Mouse (Mus musculus) lung, postnatal 0 days (tissue): ENCODE data around the gene Pdp2. TPM values are rescaled to one million over a fixed set of nuclear protein-coding genes. Genes with fewer than 3 reads are reported as not detected.
A peak's percentile ranks its signal among the peaks of the same experiment; 100 is the strongest.
"Not testable (repeated sequence)": the region's sequence is repeated elsewhere in the genome, so short reads cannot be mapped to it uniquely, and the experiment has no call there.

Experiments used
- ATAC-seq: fragments of 200-750 bp; cut with Nextera tagmentation; 2 replicates; pipeline ENCODE4 v1.8.0; 2017; ENCODE audit warnings: moderate library complexity
- DNase-seq: peaks from one replicate; pipeline ENCODE4 v3.0.0-alpha.2; 2016; ENCODE audit warnings: low spot score
- H3K27ac ChIP-seq: fragments of 300-500 bp; sonication (generic); 2 replicates; pipeline ENCODE4 v1.5.1; 2014; ENCODE audit warnings: antibody characterized with exemption, mild to moderate bottlenecking, low read length, mixed read lengths
- H3K27me3 ChIP-seq: fragments of 300-500 bp; sonication (generic); replicated peaks from 2 replicates; pipeline ENCODE4 v1.6.1; 2014; ENCODE audit warnings: low read length, mixed read lengths; ENCODE audit not compliant: insufficient read depth
- H3K36me3 ChIP-seq: fragments of 300-500 bp; sonication (generic); 2 replicates; pipeline ENCODE4 v1.6.1; 2014; ENCODE audit warnings: low read length, mixed read lengths; ENCODE audit not compliant: insufficient read depth
- H3K4me1 ChIP-seq: fragments of 300-500 bp; sonication (generic); 2 replicates; pipeline ENCODE4 v1.6.1; 2014; ENCODE audit warnings: antibody characterized with exemption, low read depth, low read length, mixed read lengths; ENCODE audit not compliant: insufficient read depth
- H3K4me2 ChIP-seq: fragments of 300-500 bp; sonication (generic); replicated peaks from 2 replicates; pipeline ENCODE4 v1.6.1; 2014; ENCODE audit warnings: low read depth, mild to moderate bottlenecking, low read length, moderate library complexity, mixed read lengths
- H3K4me3 ChIP-seq: fragments of 300-500 bp; sonication (generic); 2 replicates; pipeline ENCODE4 v1.5.1; 2014; ENCODE audit warnings: low read depth, low read length
- H3K9ac ChIP-seq: fragments of 300-500 bp; sonication (generic); replicated peaks from 2 replicates; pipeline ENCODE4 v1.6.1; 2014; ENCODE audit warnings: low read depth, mild to moderate bottlenecking
- H3K9me3 ChIP-seq: fragments of 300-500 bp; sonication (generic); 2 replicates; pipeline ENCODE4 v1.6.1; 2016; ENCODE audit warnings: low read length, mixed read lengths
- CTCF ChIP-seq: IDR thresholded peaks from 2 replicates; pipeline ENCODE4 v1.5.1; 2016; ENCODE audit warnings: antibody characterized with exemption, mild to moderate bottlenecking
- EP300 ChIP-seq: IDR thresholded peaks from 2 replicates; pipeline ENCODE4 v1.6.1; 2016; ENCODE audit warnings: antibody characterized with exemption, mild to moderate bottlenecking, control low read depth
- WGBS: fragments of 180-500 bp; shearing (Covaris S2); extraction: QIAGEN DNeasy Blood & Tissue Kit; methylation state at CpG from one replicate; pipeline ENCODE4 v1.1.7; 2014; 5-methylcytosine and 5-hydroxymethylcytosine counted together
- polyA plus RNA-seq: library from polyadenylated mRNA; unstranded; fragments of >200 nt; fragmentation: Nextera tagmentation; extraction: Ambion mirVana; gene quantifications from 2 replicates; pipeline ENCODE4 v1.2.1, GENCODE M21; 2015

Pdp2 gene
- polyA plus RNA-seq, 1 experiment from 2014 or later, result 6.0 TPM

DNA sequence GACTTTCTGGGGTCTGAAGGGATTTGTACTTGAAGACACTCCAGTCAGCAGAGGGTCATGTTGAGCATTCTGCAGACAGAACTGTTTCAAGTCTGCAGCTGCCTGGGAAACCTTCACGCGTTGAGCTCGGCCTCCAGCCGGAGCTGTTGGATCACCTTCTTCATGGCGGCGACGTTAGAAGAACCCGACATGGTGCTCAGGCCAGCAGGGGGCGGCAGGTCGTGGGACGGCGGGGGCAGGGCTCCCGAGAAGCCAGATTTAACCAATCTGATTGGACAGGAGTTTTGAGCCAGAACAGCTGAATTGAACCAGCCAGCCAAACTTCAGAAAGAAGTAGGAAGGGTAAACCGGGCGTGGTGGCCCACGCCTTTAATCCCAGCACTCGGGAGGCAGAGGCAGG lies 13.6 kb upstream of the Pdp2 start:
- not testable (repeated sequence) for DNase-seq, H3K27me3 ChIP-seq, H3K4me3 ChIP-seq, ATAC-seq, H3K4me1 ChIP-seq, H3K4me2 ChIP-seq, H3K9me3 ChIP-seq, H3K9ac ChIP-seq, H3K36me3 ChIP-seq, H3K27ac ChIP-seq
- TF ChIP-seq CTCF, result 0 out of 2 replicates have a peak, but pooled peaks have one; percentile 6
- 71% methylated on average over 17 of the region's 17 CpGs for whole genome bisulfite sequencing

DNA sequence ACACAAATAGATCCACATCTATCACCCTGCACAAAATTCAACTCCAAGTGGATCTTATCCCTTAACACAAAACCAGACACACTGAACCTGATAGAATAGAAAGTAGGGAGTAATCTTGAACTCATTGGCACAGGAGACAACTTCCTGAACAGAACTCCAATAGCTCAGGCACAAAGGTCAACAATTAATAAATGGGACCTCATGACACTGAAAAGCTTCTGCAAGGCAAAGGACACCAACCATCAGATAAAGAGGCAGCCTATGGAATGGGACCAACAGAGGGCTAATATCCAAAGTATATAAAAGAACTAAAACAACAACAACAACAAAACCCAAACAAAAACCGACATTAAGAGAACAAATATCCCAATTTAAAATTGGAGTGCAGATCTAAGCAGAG lies 6.7 kb upstream of the Pdp2 start:
- Histone ChIP-seq H3K4me2 (no peak overlapping the region), H3K27ac (no peak overlapping the region), H3K27me3 (no peaks in the 10 kb centered on the region), H3K4me1 (no peaks in the 10 kb centered on the region), H3K4me3 (no peak overlapping the region), H3K9me3 (no peaks in the 10 kb centered on the region), H3K36me3 (no peaks in the 10 kb centered on the region), H3K9ac (no peak overlapping the region)
- DNase-seq, result no peak
- WGBS, result 39% methylated on average over 1 of the region's 1 CpGs
- no peak for ATAC-seq
- TF ChIP-seq EP300 (no peak), CTCF (no peak)

DNA sequence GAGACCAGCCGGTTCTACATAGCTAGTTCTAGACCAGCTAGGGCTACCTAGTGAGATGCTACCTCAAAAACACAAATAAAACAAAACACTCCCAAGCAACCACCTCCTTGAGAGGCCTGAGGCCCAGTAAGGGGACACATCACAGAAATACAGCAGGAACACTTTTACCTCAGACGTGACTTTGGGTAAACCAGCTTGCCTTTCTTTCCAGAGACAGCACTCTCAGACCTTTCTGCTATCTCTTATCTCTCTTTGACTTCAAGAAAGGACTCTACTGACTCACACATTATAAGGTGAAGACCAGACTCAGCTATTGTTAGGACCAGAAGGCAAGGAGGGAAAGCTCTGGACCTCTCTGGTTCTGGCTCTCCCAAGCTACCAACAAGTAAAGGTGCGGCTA lies 967 bp upstream of the Pdp2 start:
- Histone ChIP-seq H3K36me3 (peaks cover 14% of the 10 kb centered on the region), H3K4me1 (peaks cover 7% of the 10 kb centered on the region; the same call in 1 of the 2 replicates), H3K4me2 (no peak overlapping the region), H3K27ac (no peak overlapping the region), H3K9me3 (no peaks in the 10 kb centered on the region), H3K9ac (no peak overlapping the region), H3K4me3 (no peak overlapping the region), H3K27me3 (no peaks in the 10 kb centered on the region)
- WGBS, result 95% methylated on average over 3 of the region's 3 CpGs
- DNase-seq, result no peak
- no peak for TF ChIP-seq CTCF
- no peak for TF ChIP-seq EP300
- ATAC-seq, result no peak

DNA sequence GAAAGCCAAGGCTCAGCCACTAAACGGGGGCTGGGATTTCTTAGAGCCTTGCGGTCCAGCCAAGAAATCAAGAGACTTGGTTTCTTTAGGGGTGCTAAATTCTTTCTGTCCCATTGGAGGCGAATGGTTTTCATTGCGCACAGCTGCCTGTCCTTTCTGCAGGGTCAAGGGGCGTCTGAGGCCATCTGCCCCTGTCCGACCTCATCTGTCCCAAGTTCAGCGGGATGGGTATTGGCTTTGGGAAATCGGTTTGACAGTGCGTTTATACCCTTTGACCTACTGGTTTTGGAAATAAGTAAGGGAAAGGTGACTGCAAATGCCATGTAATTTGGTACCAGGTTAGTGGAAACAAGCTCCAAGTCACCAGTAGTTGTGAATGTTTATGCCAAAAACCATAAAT lies 605 bp downstream of the Pdp2 start:
- H3K4me1 ChIP-seq, result peaks cover 7% of the 10 kb centered on the region; the same call in 1 of the 2 replicates
- H3K27ac ChIP-seq, result 0 out of 2 replicates have a peak overlapping the region, but pooled peaks have one; percentile 80
- H3K9me3 ChIP-seq, result no peaks in the 10 kb centered on the region
- no peak for DNase-seq
- peaks cover 14% of the 10 kb centered on the region for H3K36me3 ChIP-seq
- ATAC-seq, result no peak
- TF ChIP-seq CTCF (no peak), EP300 (no peak)
- peak overlapping the region; percentile 93 for H3K4me2 ChIP-seq
- 2% methylated on average over 9 of the region's 9 CpGs for WGBS
- H3K9ac ChIP-seq, result peak overlapping the region; percentile 41
- peak overlapping the region; percentile 74 for H3K4me3 ChIP-seq
- H3K27me3 ChIP-seq, result no peaks in the 10 kb centered on the region

DNA sequence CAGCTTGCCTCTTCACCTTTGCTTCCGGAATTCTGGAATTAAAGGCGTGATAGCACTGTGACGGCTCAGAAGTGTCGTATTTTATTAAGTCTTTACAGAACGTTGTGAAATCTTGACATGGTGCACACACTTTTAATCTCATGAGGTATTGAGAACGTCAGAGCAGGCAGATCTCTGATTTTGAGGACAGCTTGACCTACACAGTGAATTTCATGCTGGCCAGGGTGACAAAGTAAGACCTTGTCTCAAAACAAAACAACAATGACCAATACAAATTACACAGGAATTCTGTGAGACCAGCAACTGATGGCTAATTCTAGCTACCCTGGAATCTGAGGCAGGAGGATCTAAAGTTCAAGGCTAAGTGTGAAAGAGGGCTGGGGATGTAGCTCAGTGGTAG lies 1.3 kb downstream of the Pdp2 start:
- no peak for TF ChIP-seq CTCF
- no peak for TF ChIP-seq EP300
- Histone ChIP-seq H3K4me3 (no peak overlapping the region), H3K36me3 (peaks cover 14% of the 10 kb centered on the region), H3K9ac (no peak overlapping the region), H3K9me3 (no peaks in the 10 kb centered on the region), H3K27ac (no peak overlapping the region), H3K4me1 (peaks cover 7% of the 10 kb centered on the region; the same call in 1 of the 2 replicates), H3K27me3 (no peaks in the 10 kb centered on the region), H3K4me2 (no peak overlapping the region)
- WGBS, result 53% methylated on average over 6 of the region's 6 CpGs
- no peak for ATAC-seq
- DNase-seq, result no peak

DNA sequence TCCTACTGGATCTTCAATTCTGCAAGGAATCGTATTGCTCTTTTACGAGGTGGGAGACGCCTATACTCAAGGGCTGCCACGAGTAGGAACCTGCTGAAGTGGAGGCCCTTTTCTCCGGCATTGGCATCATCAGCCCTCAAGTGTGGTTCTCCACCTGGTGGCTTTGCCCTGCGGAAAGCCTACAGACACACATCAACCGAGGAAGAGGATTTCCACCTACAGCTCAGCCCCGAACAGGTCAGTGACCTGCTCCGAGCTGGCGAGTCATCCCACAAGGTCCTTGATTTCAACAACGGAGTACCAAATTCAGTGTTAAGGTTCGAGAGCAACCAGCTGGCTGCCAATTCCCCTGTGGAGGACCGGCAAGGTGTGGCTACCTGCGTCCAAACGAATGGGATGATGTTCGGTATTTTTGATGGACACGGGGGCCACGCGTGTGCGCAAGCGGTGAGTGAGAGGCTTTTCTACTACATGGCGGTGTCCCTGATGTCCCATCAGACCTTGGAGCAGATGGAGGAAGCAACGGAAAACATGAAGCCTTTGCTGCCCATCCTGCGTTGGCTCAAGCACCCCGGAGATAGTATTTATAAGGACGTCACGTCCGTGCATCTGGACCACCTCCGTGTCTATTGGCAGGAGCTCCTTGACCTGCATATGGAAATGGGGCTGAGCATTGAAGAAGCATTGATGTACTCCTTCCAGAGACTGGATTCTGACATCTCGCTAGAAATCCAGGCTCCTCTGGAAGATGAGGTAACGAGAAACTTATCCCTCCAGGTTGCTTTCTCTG lies 2.5 kb downstream of the Pdp2 start:
- DNase-seq, result peak; percentile 33
- no peak for TF ChIP-seq CTCF
- TF ChIP-seq EP300, result no peak
- WGBS, result 80% methylated on average over 31 of the region's 31 CpGs
- Histone ChIP-seq H3K36me3 (peaks cover 14% of the 10 kb centered on the region), H3K27me3 (no peaks in the 10 kb centered on the region), H3K4me2 (no peak overlapping the region), H3K27ac (no peak overlapping the region), H3K9me3 (no peaks in the 10 kb centered on the region), H3K9ac (no peak overlapping the region), H3K4me3 (no peak overlapping the region), H3K4me1 (peaks cover 7% of the 10 kb centered on the region; the same call in 1 of the 2 replicates)
- ATAC-seq, result no peak
